Mouse (Mus musculus) intestine, embryonic 16.5 days (tissue): ENCODE data around the gene Pank1. TPM values are rescaled to one million over a fixed set of nuclear protein-coding genes. Genes with fewer than 3 reads are reported as not detected.

Experiments
- ATAC-seq: fragments of 200-750 bp; cut with Nextera tagmentation; 2 replicates; pipeline ENCODE4 v1.8.0; 2017; ENCODE audit warnings: moderate TSS enrichment, moderate library complexity
- H3K27ac ChIP-seq: fragments of 300-500 bp; sonication (generic); 2 replicates; pipeline ENCODE4 v1.5.1; 2014; ENCODE audit warnings: mild to moderate bottlenecking, low read length
- H3K27me3 ChIP-seq: fragments of 300-500 bp; sonication (generic); replicated peaks from 2 replicates; pipeline ENCODE4 v1.6.1; 2014; ENCODE audit warnings: low read length, control low read depth, mixed read lengths; ENCODE audit not compliant: control insufficient read depth, insufficient read depth
- H3K36me3 ChIP-seq: fragments of 300-500 bp; sonication (generic); 2 replicates; pipeline ENCODE4 v1.6.1; 2014; ENCODE audit warnings: low read length, control low read depth; ENCODE audit not compliant: control insufficient read depth, insufficient read depth
- H3K4me1 ChIP-seq: fragments of 300-500 bp; sonication (generic); 2 replicates; pipeline ENCODE4 v1.6.1; 2014; ENCODE audit warnings: low read length, control low read depth, mixed read lengths; ENCODE audit not compliant: control insufficient read depth, insufficient read depth
- H3K4me2 ChIP-seq: fragments of 300-500 bp; sonication (generic); 2 replicates; pipeline ENCODE4 v1.6.1; 2014; ENCODE audit warnings: low read depth, low read length, control low read depth
- H3K4me3 ChIP-seq: fragments of 300-500 bp; sonication (generic); 2 replicates; pipeline ENCODE4 v1.5.1; 2014; ENCODE audit warnings: mild to moderate bottlenecking, low read length
- H3K9ac ChIP-seq: fragments of 300-500 bp; sonication (generic); 2 replicates; pipeline ENCODE4 v1.6.1; 2014; ENCODE audit warnings: low read depth, low read length
- H3K9me3 ChIP-seq: fragments of 300-500 bp; sonication (generic); 2 replicates; pipeline ENCODE4 v1.6.1; 2016; ENCODE audit warnings: low read length, control low read depth; ENCODE audit not compliant: control insufficient read depth
- WGBS: fragments of 180-500 bp; shearing (Covaris S2); extraction: QIAGEN DNeasy Blood & Tissue Kit; methylation state at CpG from one replicate; pipeline ENCODE4 v1.1.7; 2014; 5-methylcytosine and 5-hydroxymethylcytosine counted together
- polyA plus RNA-seq: library from polyadenylated mRNA; unstranded; fragments of >200 nt; fragmentation: Nextera tagmentation; extraction: Ambion mirVana; gene quantifications from 2 replicates; pipeline ENCODE4 v1.2.1, GENCODE M21; 2015

Gene Pank1
- polyA plus RNA-seq, 1 experiment from 2014 or later, result 6.7 TPM

- 59% methylated on average over 12 of the region's 12 CpGs for WGBS
- ATAC-seq, result no peak
- Histone ChIP-seq H3K9ac (no peak overlapping the region), H3K9me3 (no peaks in the 10 kb centered on the region), H3K27me3 (no peaks in the 10 kb centered on the region), H3K36me3 (no peaks in the 10 kb centered on the region), H3K4me3 (no peak overlapping the region), H3K4me1 (peaks cover 6% of the 10 kb centered on the region), H3K4me2 (no peak overlapping the region), H3K27ac (no peak overlapping the region)
These were observed 23.1 kb downstream of the Pank1 start for GRCm38 (mm10) chr19:34856021-34856651.

GRCm38 (mm10) chr19:34851161-34851560 lies 28.1 kb downstream of the Pank1 start:
- Histone ChIP-seq H3K9ac (no peak overlapping the region), H3K4me3 (no peak overlapping the region), H3K4me1 (0 out of 2 replicates have a peak, but pooled peaks cover 4% of the 10 kb centered on the region), H3K27me3 (no peaks in the 10 kb centered on the region), H3K27ac (no peak overlapping the region), H3K36me3 (no peaks in the 10 kb centered on the region), H3K9me3 (no peaks in the 10 kb centered on the region), H3K4me2 (no peak overlapping the region)
- 93% methylated on average over 3 of the region's 3 CpGs for WGBS
- no peak for ATAC-seq

DNA sequence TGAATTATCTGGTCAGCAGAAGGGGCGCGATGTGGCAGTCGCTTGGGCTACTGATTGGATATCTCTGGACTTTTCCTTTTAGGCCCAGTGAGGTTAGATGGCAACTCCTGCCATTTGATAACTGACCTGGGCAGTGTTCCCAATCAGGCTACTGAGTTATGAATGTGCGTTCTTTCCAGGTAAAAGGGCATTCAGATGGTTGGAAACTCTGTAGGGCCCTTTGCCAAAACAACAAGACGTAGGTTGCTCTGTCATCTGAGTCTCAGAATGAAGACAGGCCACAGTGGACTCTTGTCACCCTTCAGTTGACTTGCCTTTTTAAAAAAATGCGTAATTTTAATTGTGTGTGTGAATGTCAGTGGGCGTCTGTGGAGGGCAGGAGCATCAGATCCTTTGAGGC lies 29.8 kb downstream of the Pank1 start:
- no peak overlapping the region for H3K4me3 ChIP-seq
- H3K9me3 ChIP-seq, result no peaks in the 10 kb centered on the region
- no peak for ATAC-seq
- H3K4me1 ChIP-seq, result 0 out of 2 replicates have a peak, but pooled peaks cover 6% of the 10 kb centered on the region
- H3K9ac ChIP-seq, result no peak overlapping the region
- no peaks in the 10 kb centered on the region for H3K36me3 ChIP-seq
- H3K27ac ChIP-seq, result no peak overlapping the region
- no peaks in the 10 kb centered on the region for H3K27me3 ChIP-seq
- WGBS, result 94% methylated on average over 7 of the region's 7 CpGs
- no peak overlapping the region for H3K4me2 ChIP-seq

- Histone ChIP-seq H3K9me3 (no peaks in the 10 kb centered on the region), H3K9ac (no peak overlapping the region), H3K36me3 (no peaks in the 10 kb centered on the region), H3K4me2 (no peak overlapping the region), H3K27me3 (no peaks in the 10 kb centered on the region), H3K4me3 (no peak overlapping the region), H3K4me1 (0 out of 2 replicates have a peak, but pooled peaks cover 6% of the 10 kb centered on the region), H3K27ac (no peak overlapping the region)
- ATAC-seq, result no peak
- 78% methylated on average over 9 of the region's 9 CpGs for WGBS
These were observed 31.1 kb downstream of the Pank1 start for GRCm38 (mm10) chr19:34848164-34848563.

- Histone ChIP-seq H3K36me3 (no peaks in the 10 kb centered on the region), H3K27ac (no peak overlapping the region), H3K4me3 (no peak overlapping the region), H3K27me3 (no peaks in the 10 kb centered on the region), H3K9ac (no peak overlapping the region), H3K9me3 (no peaks in the 10 kb centered on the region), H3K4me1 (0 out of 2 replicates have a peak, but pooled peaks cover 6% of the 10 kb centered on the region), H3K4me2 (no peak overlapping the region)
- WGBS, result 73% methylated on average over 3 of the region's 3 CpGs
- no peak for ATAC-seq
These were observed 32.2 kb downstream of the Pank1 start for GRCm38 (mm10) chr19:34847103-34847502.

DNA sequence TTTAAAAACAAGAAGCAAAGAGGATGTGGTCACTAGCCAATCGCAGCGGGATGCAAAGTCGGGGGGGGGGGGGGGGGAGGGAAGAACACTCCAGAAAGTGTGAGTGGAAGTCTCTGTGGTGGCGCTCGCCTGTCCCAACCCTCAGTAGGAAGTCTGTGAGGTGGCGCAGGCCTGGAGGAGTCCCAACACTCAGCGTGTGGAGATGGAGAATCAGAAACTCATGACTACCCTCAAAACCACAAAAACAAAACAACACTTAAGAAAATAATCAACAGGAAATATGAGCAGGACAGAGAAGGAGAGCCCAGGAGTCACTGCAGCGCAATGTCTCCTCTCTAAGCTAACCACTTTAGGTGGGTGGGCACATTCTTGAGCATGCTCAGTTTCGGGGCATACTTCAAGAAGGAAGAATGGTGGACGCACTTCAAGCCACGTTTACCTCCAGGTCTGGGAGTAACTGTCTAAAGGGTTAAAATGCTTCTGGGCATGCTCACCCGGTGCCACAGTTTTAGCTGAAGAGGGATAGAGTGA lies 32.7 kb downstream of the Pank1 start:
- no peaks in the 10 kb centered on the region for H3K27me3 ChIP-seq
- H3K4me2 ChIP-seq, result peak overlapping the region; percentile 11; the same call in 1 of the 2 replicates
- H3K36me3 ChIP-seq, result no peaks in the 10 kb centered on the region
- no peak overlapping the region for H3K27ac ChIP-seq
- H3K4me3 ChIP-seq, result no peak overlapping the region
- H3K9me3 ChIP-seq, result no peaks in the 10 kb centered on the region
- no peak overlapping the region for H3K9ac ChIP-seq
- 49% methylated on average over 12 of the region's 12 CpGs for WGBS
- 0 out of 2 replicates have a peak, but pooled peaks cover 6% of the 10 kb centered on the region for H3K4me1 ChIP-seq
- ATAC-seq, result peak; percentile 63

GRCm38 (mm10) chr19:34846005-34846404 lies 33.2 kb downstream of the Pank1 start:
- peak overlapping the region; percentile 11; the same call in 1 of the 2 replicates for H3K4me2 ChIP-seq
- no peaks in the 10 kb centered on the region for H3K27me3 ChIP-seq
- 50% methylated on average over 7 of the region's 7 CpGs for WGBS
- H3K9ac ChIP-seq, result no peak overlapping the region
- no peaks in the 10 kb centered on the region for H3K36me3 ChIP-seq
- H3K27ac ChIP-seq, result no peak overlapping the region
- H3K4me1 ChIP-seq, result 0 out of 2 replicates have a peak, but pooled peaks cover 6% of the 10 kb centered on the region
- peak; percentile 85 for ATAC-seq
- H3K4me3 ChIP-seq, result no peak overlapping the region
- no peaks in the 10 kb centered on the region for H3K9me3 ChIP-seq

GRCm38 (mm10) chr19:34845331-34845730 lies 33.9 kb downstream of the Pank1 start:
- Histone ChIP-seq H3K27ac (no peak overlapping the region), H3K27me3 (no peaks in the 10 kb centered on the region), H3K36me3 (no peaks in the 10 kb centered on the region), H3K4me1 (0 out of 2 replicates have a peak, but pooled peaks cover 6% of the 10 kb centered on the region), H3K4me3 (no peak overlapping the region), H3K9ac (no peak overlapping the region), H3K9me3 (no peaks in the 10 kb centered on the region), H3K4me2 (no peak overlapping the region)
- 93% methylated on average over 8 of the region's 8 CpGs for WGBS
- ATAC-seq, result no peak

DNA sequence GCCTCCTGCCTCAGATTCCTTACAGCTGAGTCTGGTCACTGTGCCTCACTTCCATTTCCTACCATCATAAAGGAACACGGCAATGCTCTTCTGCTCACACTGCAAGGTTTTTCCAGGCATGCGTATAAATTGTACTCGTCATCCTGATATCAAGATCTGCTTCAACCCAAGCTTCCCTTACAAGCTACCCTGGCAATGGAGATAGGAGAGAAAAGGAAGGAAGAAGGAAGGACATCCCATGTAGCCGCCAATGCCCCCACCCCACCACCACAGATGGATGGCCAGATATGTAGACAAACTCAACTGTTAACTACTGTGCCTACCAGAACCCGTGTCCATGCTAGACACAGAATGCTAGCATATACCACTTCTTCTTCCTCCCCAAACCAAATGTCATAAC lies 34.5 kb downstream of the Pank1 start:
- ATAC-seq, result no peak
- H3K36me3 ChIP-seq, result no peaks in the 10 kb centered on the region
- 88% methylated on average over 5 of the region's 5 CpGs for WGBS
- no peak overlapping the region for H3K4me3 ChIP-seq
- H3K27ac ChIP-seq, result no peak overlapping the region
- no peaks in the 10 kb centered on the region for H3K27me3 ChIP-seq
- 0 out of 2 replicates have a peak, but pooled peaks cover 6% of the 10 kb centered on the region for H3K4me1 ChIP-seq
- no peaks in the 10 kb centered on the region for H3K9me3 ChIP-seq
- no peak overlapping the region for H3K4me2 ChIP-seq
- no peak overlapping the region for H3K9ac ChIP-seq
